Mouse (Mus musculus) A20 (cell line): Measurements from ENCODE around the gene Klrb1a.
A peak's percentile ranks its signal among the peaks of the same experiment; 100 is the strongest.
"Not testable (repeated sequence)": the region's sequence is repeated elsewhere in the genome, so short reads cannot be mapped to it uniquely, and the experiment has no call there.

Source experiments
- DNase-seq: peaks from one replicate; pipeline ENCODE4 v3.0.0-alpha.2; 2011; ENCODE audit warnings: low read depth, low spot score

The Klrb1a gene

GRCm38 (mm10) chr6:128623433-128623832, at the start of gene Klrb1a:
Klrb1a (minus strand) TSS chr6:128623533.
- DNase-seq = not testable (repeated sequence)

GRCm38 (mm10) chr6:128669936-128670335, 46.6 kb upstream of the Klrb1a start:
- no peak for DNase-seq

- no peak for DNase-seq
Measured at GRCm38 (mm10) chr6:128662206-128662605, 38.9 kb upstream of the Klrb1a start, which contains the start of gene Clec2h. Clec2h (plus strand) TSS chr6:128662385.

- DNase-seq = no peak
Measured at GRCm38 (mm10) chr6:128661249-128661648, 37.9 kb upstream of the Klrb1a start.

GRCm38 (mm10) chr6:128652938-128653337, 29.6 kb upstream of the Klrb1a start:
- no peak for DNase-seq

GRCm38 (mm10) chr6:128650827-128651226, 27.5 kb upstream of the Klrb1a start:
- DNase-seq = not testable (repeated sequence)

- DNase-seq = no peak
Measured at GRCm38 (mm10) chr6:128650187-128650586, 26.9 kb upstream of the Klrb1a start.

GRCm38 (mm10) chr6:128649681-128650080, 26.3 kb upstream of the Klrb1a start:
- DNase-seq = no peak

GRCm38 (mm10) chr6:128645708-128646107, 22.4 kb upstream of the Klrb1a start:
- not testable (repeated sequence) for DNase-seq

- DNase-seq = not testable (repeated sequence)
Measured at GRCm38 (mm10) chr6:128644694-128645093, 21.4 kb upstream of the Klrb1a start.

GRCm38 (mm10) chr6:128643999-128644398, 20.7 kb upstream of the Klrb1a start:
- peak; percentile 78 for DNase-seq

GRCm38 (mm10) chr6:128641116-128641716, 17.9 kb upstream of the Klrb1a start:
- no peak for DNase-seq

- no peak for DNase-seq
Measured at GRCm38 (mm10) chr6:128640673-128641072, 17.3 kb upstream of the Klrb1a start.

- not testable (repeated sequence) for DNase-seq
Measured at GRCm38 (mm10) chr6:128630912-128631905, 7.9 kb upstream of the Klrb1a start.

- peak; percentile 49 for DNase-seq
Measured at GRCm38 (mm10) chr6:128629771-128630739, 6.7 kb upstream of the Klrb1a start.

GRCm38 (mm10) chr6:128625246-128625645, 1.9 kb upstream of the Klrb1a start:
- DNase-seq = not testable (repeated sequence)

GRCm38 (mm10) chr6:128624425-128624824, 1.1 kb upstream of the Klrb1a start:
- no peak for DNase-seq

GRCm38 (mm10) chr6:128622733-128623132, 600 bp downstream of the Klrb1a start:
- no peak for DNase-seq

- DNase-seq = no peak
Measured at GRCm38 (mm10) chr6:128606350-128606749, 17.0 kb downstream of the Klrb1a start.

GRCm38 (mm10) chr6:128604512-128604911, 18.8 kb downstream of the Klrb1a start:
- DNase-seq = peak; percentile 51

GRCm38 (mm10) chr6:128602463-128603201, 20.7 kb downstream of the Klrb1a start:
- DNase-seq = no peak
